Mouse (Mus musculus): ENCODE data around the gene Pou2f2. TPM values are rescaled to one million over a fixed set of nuclear protein-coding genes. Genes with fewer than 3 reads are reported as not detected.

The Pou2f2 gene
- polyA plus RNA-seq, 1 experiment: 0.52 TPM

DNA sequence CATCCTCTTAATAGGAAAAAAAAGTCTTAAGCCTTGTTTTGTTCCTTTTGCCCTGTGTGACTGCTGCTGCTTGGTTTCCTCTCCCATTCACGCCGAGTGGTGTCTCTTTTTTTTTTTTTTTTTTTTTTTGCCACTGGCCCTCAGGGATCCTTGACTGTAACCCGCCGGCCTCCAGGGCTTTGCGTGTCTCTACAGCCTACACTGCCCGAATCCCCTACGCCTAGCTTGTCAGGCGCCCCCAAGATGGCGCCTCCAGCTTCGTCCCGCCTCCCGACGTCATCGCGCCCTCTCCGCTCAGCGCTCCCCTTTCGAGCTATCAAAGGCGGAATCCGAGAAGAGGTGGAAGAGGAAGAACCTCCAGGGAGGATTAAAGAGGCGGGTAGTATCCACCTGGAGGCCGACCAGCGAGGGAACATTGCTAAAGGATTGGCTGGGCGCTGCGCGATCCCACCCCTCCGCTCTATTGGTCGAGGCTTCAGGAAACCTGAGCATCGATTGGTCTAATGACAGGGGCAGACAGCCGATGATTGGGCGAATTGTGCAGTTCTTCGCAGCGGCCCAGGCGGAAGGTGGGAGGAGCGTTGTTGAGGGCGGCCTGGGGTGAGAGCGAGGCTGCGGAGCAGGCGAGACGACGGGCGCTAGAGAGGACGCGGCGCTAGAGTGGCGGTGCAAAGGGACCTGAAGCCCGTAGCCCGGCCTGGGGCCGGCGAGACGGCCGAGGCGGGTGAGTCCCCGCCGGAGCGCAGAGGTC, 102.7 kb downstream of the Pou2f2 start:
- Histone ChIP-seq H3K4me1 (ENCODE audit: control insufficient read depth, insufficient read depth, insufficient read length, low read length) (peaks cover 11% of the 10 kb centered on the region), H3K4me3 (ENCODE audit: insufficient read depth, low read depth, low read length) (peak overlapping the region; percentile 71), H3K27ac (replicated peaks; ENCODE audit: low read depth, low read length) (peak overlapping the region; percentile 89)

DNA sequence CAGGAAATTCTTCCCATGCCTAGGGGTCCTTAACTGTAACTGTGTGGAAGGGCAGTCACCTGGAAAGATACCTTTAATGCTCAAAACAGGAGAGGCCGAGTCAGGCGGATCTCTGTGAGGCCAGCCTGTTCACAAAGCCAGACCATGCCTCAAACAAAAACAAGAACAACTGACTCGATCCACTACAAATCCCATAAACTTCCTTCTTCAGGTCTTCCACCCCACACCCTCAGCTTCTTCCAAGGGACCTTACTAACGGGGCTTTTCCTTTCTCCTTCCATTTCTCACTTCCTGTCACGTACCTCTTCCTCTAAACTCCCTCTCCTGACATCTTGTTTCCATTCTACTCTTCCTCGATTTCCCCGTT, 103.2 kb downstream of the Pou2f2 start:
- H3K4me3 ChIP-seq (ENCODE audit: insufficient read depth, low read depth, low read length): peak overlapping the region; percentile 68
- peak overlapping the region; percentile 89 for H3K27ac ChIP-seq (replicated peaks; ENCODE audit: low read depth, low read length)
- peaks cover 11% of the 10 kb centered on the region for H3K4me1 ChIP-seq (ENCODE audit: control insufficient read depth, insufficient read depth, insufficient read length, low read length)

DNA sequence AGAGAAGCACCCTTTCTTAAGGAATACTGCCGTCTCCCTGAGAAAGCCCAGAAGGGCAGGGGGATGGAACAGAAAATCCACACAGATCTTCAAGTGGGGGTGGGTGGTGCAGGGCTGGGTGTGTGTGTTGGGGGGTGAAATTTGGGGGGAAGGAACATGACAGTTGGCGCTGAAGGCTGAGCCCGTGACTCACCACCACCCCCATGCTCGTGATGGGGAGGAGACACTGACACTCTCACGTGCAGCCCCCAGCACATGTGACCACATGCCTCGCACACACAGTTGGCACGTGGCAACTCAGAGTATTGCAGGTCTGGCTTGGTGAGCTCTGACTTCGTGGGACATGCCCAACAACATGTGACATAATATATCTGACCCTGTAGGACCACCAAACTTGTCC, 105.6 kb downstream of the Pou2f2 start:
- Histone ChIP-seq H3K4me1 (ENCODE audit: control insufficient read depth, insufficient read depth, insufficient read length, low read length) (peaks cover 14% of the 10 kb centered on the region), H3K27ac (replicated peaks; ENCODE audit: low read depth, low read length) (no peak overlapping the region), H3K4me3 (ENCODE audit: insufficient read depth, low read depth, low read length) (no peak overlapping the region)

DNA sequence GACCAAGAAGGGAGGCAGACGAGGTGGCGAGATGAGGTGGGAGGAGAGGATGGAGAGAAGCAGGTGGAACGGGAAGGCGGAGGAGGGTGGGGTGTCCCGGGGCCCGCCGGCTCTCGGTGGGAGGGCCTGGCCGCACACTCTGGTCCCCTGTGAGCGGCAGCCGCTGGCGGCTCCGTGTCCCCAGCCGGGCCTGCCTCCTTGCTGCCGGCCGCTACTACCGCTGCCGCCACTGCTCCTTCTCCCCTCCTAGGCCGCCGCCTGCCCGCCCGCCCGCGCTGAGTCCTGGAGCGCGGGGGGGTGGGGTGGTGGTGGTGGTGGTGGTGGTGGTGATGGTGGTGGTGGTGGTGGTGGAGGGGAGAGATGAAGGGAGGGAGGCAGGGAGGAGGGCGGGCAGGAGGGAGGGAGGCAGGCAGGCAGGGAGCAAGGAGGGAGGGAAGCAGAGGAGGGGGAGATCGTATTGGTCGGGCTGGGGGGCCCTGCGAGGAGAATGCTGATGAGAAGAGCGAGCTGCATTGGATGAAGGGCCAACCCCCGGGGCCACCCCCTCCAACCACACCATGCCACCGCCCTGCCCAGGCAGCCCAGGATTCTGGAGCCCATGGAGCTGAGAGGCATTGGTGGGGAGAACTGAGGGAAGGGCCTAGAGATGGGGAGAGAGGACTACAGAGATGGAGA, 106.7 kb downstream of the Pou2f2 start:
- no peak overlapping the region for H3K27ac ChIP-seq (replicated peaks; ENCODE audit: low read depth, low read length)
- peaks cover 8% of the 10 kb centered on the region for H3K4me1 ChIP-seq (ENCODE audit: control insufficient read depth, insufficient read depth, insufficient read length, low read length)
- H3K4me3 ChIP-seq (ENCODE audit: insufficient read depth, low read depth, low read length): peak overlapping the region; percentile 50

DNA sequence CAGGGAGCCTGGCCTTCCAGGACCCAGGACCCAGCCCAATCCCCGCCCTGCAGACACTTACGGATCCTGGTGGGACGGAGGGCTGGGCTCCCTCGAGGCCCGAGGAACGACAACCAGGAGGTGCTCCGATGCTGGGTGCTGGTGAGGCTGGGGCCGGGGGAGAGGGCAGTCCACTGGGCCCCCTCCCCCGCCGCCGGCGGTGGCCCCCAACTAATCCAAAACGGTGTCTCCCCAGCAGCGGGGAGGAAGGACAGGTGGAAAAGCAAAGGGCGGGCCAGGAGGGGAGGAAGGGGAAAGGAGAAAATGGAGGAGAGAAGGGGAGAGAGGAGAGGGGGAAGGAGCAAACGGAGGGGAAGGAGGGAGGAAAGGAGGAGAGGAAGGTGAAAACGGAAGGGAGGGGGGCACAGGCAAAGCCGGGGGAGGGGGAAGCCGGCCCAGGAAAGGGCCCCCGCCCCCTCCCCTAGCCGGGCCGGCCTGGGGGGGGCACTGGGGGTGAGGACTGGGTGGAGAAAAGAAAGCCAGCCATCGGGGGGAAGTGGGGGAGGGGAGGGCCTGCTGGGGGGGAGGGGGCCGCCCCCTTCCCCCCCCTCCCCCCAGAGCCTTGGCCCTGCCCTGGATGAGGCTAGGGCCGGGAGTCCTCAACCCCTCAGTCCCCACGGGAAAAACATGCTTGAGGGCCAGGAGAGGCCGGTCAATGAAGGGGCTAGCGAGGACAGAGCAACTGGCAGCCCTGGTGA, 107.4 kb downstream of the Pou2f2 start, which contains the start of the genes Grik5 and Zfp574:
TSS of gene Grik5 (minus strand) at position 368 of the 737 bp plus-strand sequence.
TSS of gene Zfp574 (plus strand) at position 589 of the 737 bp plus-strand sequence.
- Histone ChIP-seq H3K4me3 (ENCODE audit: insufficient read depth, low read depth, low read length) (peak within 1 kb of the TSS; percentile 50), H3K4me1 (ENCODE audit: control insufficient read depth, insufficient read depth, insufficient read length, low read length) (peaks cover 9% of the 10 kb centered on the region), H3K27ac (replicated peaks; ENCODE audit: low read depth, low read length) (no peak within 1 kb of the TSS)

DNA sequence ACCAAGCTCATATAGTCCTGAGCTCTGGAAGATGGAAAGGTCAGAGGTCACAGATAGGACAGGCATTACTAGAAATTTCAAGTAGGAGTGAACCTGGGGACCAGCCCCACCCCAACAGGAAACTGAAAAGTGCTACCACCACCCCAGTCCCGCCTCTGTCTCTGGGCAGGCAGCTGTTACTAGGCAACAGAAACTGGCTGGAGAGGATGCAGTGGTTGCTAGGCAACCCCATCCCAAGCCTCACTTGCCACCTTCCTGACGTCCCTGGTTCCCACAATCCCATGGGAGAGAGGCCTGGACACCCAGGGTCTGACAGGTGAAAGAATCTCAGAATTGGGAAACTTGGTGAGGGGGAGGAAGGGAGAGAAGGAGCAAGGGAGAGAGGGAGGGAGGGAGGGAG, 110.8 kb downstream of the Pou2f2 start:
- H3K27ac ChIP-seq (replicated peaks; ENCODE audit: low read depth, low read length): no peak overlapping the region
- no peak overlapping the region for H3K4me3 ChIP-seq (ENCODE audit: insufficient read depth, low read depth, low read length)
- peaks cover 6% of the 10 kb centered on the region for H3K4me1 ChIP-seq (ENCODE audit: control insufficient read depth, insufficient read depth, insufficient read length, low read length)

DNA sequence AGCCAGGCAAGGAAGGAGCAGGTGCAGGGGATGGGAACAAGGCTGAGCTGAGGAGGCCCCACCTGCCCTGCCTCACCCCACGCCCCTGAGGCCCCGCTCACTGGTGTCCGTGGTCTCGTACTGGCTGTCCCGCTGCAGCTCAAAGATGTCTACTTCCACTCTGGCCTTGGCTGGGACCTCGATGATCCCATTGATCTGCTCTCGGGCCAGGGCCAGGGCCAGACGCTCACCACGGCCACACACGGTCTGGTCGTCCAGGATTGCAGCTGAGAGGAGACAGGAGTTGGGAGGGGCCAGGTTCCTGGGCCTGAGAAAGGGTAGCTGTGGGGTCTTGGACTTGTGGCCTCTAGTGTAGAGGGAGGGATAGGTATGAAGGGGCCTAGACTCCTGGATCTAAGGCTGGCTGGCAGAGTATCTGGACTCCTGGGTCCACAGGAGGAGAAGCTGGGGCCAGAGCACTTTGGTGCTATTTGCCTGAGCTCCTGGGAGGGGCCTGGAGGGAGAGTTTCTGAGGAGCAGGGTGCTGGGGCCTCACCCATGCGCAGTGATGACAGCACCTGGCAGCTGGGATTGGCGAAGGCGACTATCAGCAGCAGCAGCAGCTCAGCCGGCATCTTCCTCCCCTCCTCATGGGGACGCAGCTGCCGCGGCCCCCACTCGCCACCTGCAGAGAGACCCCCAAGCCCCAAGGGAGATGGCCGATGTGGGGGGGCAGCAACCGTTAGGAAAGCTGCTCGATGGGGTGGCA, 111.4 kb downstream of the Pou2f2 start:
- H3K27ac ChIP-seq (replicated peaks; ENCODE audit: low read depth, low read length): no peak overlapping the region
- peaks cover 6% of the 10 kb centered on the region for H3K4me1 ChIP-seq (ENCODE audit: control insufficient read depth, insufficient read depth, insufficient read length, low read length)
- no peak overlapping the region for H3K4me3 ChIP-seq (ENCODE audit: insufficient read depth, low read depth, low read length)

DNA sequence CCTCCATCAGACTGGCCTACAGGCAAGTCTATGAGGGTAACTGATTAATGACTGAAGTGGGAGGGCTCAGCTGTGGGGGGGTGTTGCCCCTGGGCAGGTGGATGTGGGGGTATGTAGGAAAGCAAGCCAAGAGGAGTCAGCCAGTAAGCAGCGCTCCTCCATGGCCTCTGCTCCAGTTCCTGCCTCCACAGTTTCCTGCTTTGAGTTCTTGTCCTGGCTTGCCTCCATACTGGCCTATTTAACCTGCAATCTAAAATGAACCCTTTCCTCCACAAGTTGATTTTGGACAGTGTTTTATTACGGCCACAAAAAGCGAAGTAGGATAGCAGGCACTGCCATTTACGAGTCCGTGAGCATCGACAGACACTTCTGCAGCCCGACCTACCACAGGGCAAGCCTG, 112.2 kb downstream of the Pou2f2 start:
- Histone ChIP-seq H3K4me3 (ENCODE audit: insufficient read depth, low read depth, low read length) (no peak overlapping the region), H3K27ac (replicated peaks; ENCODE audit: low read depth, low read length) (no peak overlapping the region), H3K4me1 (ENCODE audit: control insufficient read depth, insufficient read depth, insufficient read length, low read length) (peaks cover 6% of the 10 kb centered on the region; the same call in 1 of the 2 replicates)

DNA sequence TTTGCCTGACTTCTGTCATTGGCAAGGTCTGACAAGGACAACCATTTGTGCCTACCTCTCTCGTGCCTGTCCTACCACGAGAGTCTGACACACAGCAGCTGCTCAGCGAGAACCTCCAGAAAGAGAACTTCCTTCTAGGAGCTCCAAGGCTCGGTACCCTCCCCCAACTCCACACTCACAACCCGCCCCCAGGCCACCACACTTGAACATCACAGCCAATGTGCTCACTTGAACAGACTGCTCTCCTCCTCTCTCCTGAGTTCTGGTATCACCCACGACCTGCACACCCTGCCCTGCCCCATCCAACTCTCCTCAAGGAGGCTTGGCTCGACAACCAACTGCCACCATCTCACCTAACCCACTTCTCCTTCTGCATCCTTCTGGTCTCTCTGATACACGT, 115.6 kb downstream of the Pou2f2 start:
- H3K4me3 ChIP-seq (ENCODE audit: insufficient read depth, low read depth, low read length): no peak overlapping the region
- no peak overlapping the region for H3K27ac ChIP-seq (replicated peaks; ENCODE audit: low read depth, low read length)
- 0 out of 2 replicates have a peak, but pooled peaks cover 2% of the 10 kb centered on the region for H3K4me1 ChIP-seq (ENCODE audit: control insufficient read depth, insufficient read depth, insufficient read length, low read length)

DNA sequence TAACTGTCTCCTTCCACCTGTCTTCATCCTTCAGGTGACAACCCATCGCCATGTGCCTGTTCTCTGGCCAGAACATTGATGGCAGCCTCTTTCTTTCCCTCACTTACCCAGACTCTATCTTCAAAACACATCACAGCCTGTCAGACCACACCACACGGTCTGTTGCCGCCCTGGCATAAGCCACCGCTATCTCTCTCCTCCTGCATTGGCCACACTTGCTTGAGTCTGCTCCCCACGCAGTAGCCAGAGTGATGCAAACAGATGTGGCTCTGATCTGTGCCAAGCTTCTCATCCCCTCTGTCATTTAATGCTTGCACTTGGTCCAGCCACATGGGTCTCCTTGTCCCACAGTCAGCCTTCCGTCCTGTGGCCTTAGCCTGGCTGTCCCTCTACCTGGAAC, 116.2 kb downstream of the Pou2f2 start:
- no peak overlapping the region for H3K27ac ChIP-seq (replicated peaks; ENCODE audit: low read depth, low read length)
- H3K4me1 ChIP-seq (ENCODE audit: control insufficient read depth, insufficient read depth, insufficient read length, low read length): 0 out of 2 replicates have a peak, but pooled peaks cover 2% of the 10 kb centered on the region
- H3K4me3 ChIP-seq (ENCODE audit: insufficient read depth, low read depth, low read length): no peak overlapping the region

DNA sequence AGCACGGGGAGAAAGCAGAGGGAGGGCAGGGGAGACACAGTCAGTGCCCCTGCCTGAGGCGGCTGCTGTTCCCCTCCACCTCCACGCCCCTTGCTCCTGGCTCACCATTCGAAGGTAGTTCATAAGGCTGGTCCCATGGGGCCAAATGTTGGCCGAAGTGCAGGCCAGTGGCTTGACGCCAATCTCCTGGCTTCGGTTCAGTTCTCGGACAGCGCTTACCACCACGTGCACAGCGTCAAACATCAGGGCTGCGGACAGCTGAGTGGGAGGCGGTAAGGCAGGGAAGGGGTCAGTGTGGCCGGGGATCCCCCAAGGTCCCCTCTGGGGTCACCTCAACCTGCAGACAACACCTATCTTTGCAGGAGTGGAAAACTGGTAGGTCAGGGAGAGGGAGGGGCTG, 120.7 kb downstream of the Pou2f2 start:
- Histone ChIP-seq H3K27ac (replicated peaks; ENCODE audit: low read depth, low read length) (no peak overlapping the region), H3K4me3 (ENCODE audit: insufficient read depth, low read depth, low read length) (no peak overlapping the region), H3K4me1 (ENCODE audit: control insufficient read depth, insufficient read depth, insufficient read length, low read length) (no peaks in the 10 kb centered on the region)

DNA sequence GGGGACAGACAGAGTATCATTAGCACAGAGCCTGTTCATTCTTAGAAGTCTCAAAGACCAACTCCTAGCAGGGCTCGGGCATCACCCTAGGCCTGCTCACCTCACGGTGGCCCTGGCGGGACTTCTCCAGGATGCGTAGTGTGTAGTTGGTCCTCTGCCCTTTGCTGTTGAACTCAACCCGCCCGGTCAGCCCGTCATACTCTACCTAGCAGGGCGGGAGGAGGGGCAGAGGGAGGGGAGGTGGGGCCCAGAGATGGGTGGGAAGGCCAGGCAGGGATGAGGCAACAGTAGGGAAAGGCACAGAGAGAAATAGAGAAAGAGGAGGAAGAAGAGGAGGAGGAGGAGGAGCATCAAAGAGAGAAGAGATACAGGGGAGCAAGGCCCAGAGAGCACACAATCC, 121.1 kb downstream of the Pou2f2 start:
- Histone ChIP-seq H3K4me3 (ENCODE audit: insufficient read depth, low read depth, low read length) (no peak overlapping the region), H3K4me1 (ENCODE audit: control insufficient read depth, insufficient read depth, insufficient read length, low read length) (no peaks in the 10 kb centered on the region), H3K27ac (replicated peaks; ENCODE audit: low read depth, low read length) (no peak overlapping the region)

DNA sequence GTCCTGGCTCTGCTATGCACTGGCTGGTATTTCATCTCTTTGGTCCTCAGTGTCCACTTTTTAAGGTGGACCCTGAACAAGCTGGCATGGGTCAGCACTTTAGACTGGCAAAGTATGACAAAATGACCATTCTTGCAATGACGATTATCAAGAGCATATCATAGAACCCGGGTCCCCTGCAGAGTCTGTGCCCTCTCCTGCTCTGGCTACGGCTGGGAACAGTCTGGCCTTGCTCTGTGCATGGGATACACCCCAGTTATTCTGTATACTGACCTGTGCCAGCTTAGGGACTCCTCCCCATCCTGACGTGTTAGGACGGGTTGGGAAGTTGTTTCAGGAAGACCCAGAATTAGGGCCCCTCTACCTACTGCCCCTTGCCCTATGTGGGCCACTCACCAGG, 121.6 kb downstream of the Pou2f2 start:
- Histone ChIP-seq H3K4me3 (ENCODE audit: insufficient read depth, low read depth, low read length) (no peak overlapping the region), H3K27ac (replicated peaks; ENCODE audit: low read depth, low read length) (no peak overlapping the region), H3K4me1 (ENCODE audit: control insufficient read depth, insufficient read depth, insufficient read length, low read length) (no peaks in the 10 kb centered on the region)

DNA sequence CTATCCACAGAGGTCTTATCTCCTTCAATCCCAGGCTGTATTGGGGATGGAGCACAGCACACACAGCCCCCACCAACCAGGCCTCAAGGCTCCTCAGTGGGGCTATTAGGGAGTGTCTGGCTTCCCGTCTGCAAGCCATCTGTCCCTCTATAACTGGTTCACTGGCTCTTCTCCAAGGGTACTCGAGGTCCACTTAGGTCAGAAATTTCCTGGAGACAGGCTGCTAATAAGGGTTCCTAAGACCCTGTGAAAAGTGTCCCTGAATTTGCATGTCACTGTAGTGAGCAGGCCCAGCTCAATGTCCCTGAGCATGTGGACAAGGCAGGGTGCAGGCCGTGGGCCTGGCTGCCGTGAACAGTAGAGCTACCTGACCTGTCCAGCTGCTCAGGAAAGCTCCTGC, 122.6 kb downstream of the Pou2f2 start:
- no peak overlapping the region for H3K4me3 ChIP-seq (ENCODE audit: insufficient read depth, low read depth, low read length)
- no peak overlapping the region for H3K27ac ChIP-seq (replicated peaks; ENCODE audit: low read depth, low read length)
- no peaks in the 10 kb centered on the region for H3K4me1 ChIP-seq (ENCODE audit: control insufficient read depth, insufficient read depth, insufficient read length, low read length)

DNA sequence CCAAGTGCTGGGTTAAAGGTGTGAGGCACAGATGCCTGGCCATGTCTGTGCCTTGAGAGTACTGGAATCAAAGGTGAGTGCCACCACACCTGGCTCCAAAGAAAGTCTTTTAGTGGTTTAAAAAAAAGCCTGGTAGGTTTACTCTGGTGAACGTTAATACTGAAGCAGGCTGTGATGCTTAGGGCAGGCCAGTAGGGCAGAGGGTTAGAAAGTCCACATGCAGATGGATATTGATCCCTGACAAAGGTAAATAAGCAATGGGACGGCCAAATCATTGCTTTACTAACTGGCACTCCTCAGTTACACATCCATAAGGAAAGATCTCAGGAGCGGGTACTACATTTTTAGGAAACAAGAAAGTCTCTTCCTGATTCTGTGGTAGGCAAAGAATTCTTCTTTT, 126.9 kb downstream of the Pou2f2 start:
- H3K27ac ChIP-seq (replicated peaks; ENCODE audit: low read depth, low read length): no peak overlapping the region
- H3K4me1 ChIP-seq (ENCODE audit: control insufficient read depth, insufficient read depth, insufficient read length, low read length): no peaks in the 10 kb centered on the region
- H3K4me3 ChIP-seq (ENCODE audit: insufficient read depth, low read depth, low read length): no peak overlapping the region

Measured in brown adipose tissue, adult 24 weeks (tissue).